Comparison of ENCODE assay signal across 17 mouse cellular contexts in the genomic region with DNA sequence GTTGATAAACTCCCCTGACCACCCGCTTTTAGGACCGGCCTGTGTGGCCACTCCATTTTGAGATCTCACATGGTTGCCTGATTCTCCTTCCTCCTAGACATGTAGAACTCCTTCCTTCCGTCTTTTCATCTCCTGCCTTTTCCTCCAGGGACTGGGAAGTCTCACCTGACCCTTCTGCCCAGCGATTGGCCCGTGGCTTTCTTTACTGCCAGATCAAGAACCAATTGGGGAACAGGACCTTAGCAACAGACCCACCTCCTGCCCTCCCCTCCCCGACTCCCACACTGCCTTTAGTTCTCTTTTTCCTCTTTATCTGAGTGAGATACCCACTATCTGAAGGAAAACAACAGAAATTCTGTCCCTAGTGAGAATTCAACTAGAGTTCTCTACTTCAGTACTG.
DNase-seq lines count a peak whose midpoint lies in the region; ATAC-seq lines count a peak whose summit lies in the region.
"Had no signal": no experiment of that assay in that cellular context is flagged by ENCODE, and none has a peak within 500 bp of the region (broad histone marks: within the 10 kb centered on the region; RNA-seq: fewer than 3 reads in every experiment).

No protein-coding gene starts in this region.

- peak overlapping the region; percentile 35 to 45 for H3K4me3 ChIP-seq in heart, embryonic 14.5 days (ENCODE audit: control insufficient read depth in 1 of 2, insufficient read depth in 1 of 2, low read depth in 1 of 2, low read length in 2 of 2)
- H3K4me3 ChIP-seq in lung, embryonic 16.5 days (ENCODE audit: low read length) = peak overlapping the region; percentile 29
- H3K4me3 ChIP-seq in stomach, embryonic 16.5 days (replicated peaks; ENCODE audit: low read length) = peak overlapping the region; percentile 22; the same call in 1 of the 2 replicates
- H3K4me3 ChIP-seq in midbrain, embryonic 11.5 days (ENCODE audit: low read depth, low read length) = no peak overlapping the region
- H3K4me3 ChIP-seq: forebrain, embryonic 13.5 days had no signal

- peak overlapping the region; percentile 59 for H3K4me2 ChIP-seq in heart, embryonic 14.5 days (ENCODE audit: low read length)
- peak overlapping the region; percentile 31; the same call in 1 of the 2 replicates for H3K4me2 ChIP-seq in lung, embryonic 16.5 days (ENCODE audit: low read depth, low read length)
- peak overlapping the region; percentile 26; the same call in 1 of the 2 replicates for H3K4me2 ChIP-seq in stomach, embryonic 16.5 days (ENCODE audit: low read depth, low read length)
- no peak overlapping the region for H3K4me2 ChIP-seq in midbrain, embryonic 11.5 days
- H3K4me2 ChIP-seq: forebrain, embryonic 13.5 days had no signal

- peaks cover 9% of the 10 kb centered on the region in 2 experiments; a peak in 3 of 4 replicates for H3K4me1 ChIP-seq in heart, embryonic 14.5 days (ENCODE audit: control insufficient read depth in 2 of 2, insufficient read depth in 2 of 2, low read length in 2 of 2)
- peaks cover 2% of the 10 kb centered on the region; the same call in 1 of the 2 replicates for H3K4me1 ChIP-seq in lung, embryonic 16.5 days (replicated peaks; ENCODE audit: control insufficient read depth, insufficient read depth, low read length)
- no peaks in the 10 kb centered on the region for H3K4me1 ChIP-seq in stomach, embryonic 16.5 days (ENCODE audit: control insufficient read depth, insufficient read depth, low read length)
- no peaks in the 10 kb centered on the region for H3K4me1 ChIP-seq in midbrain, embryonic 11.5 days (ENCODE audit: control insufficient read depth, insufficient read depth, low read length)
- H3K4me1 ChIP-seq: forebrain, embryonic 13.5 days had no signal

- no peaks in the 10 kb centered on the region for H3K27me3 ChIP-seq in heart, embryonic 14.5 days (ENCODE audit: control insufficient read depth, insufficient read depth, low read length)
- no peaks in the 10 kb centered on the region for H3K27me3 ChIP-seq in lung, embryonic 16.5 days (ENCODE audit: control insufficient read depth, insufficient read depth, low read depth, low read length)
- no peaks in the 10 kb centered on the region for H3K27me3 ChIP-seq in stomach, embryonic 16.5 days (ENCODE audit: control insufficient read depth, insufficient read depth, low read length)
- H3K27me3 ChIP-seq in midbrain, embryonic 11.5 days (ENCODE audit: control insufficient read depth, insufficient read depth, low read length) = no peaks in the 10 kb centered on the region
- H3K27me3 ChIP-seq: forebrain, embryonic 13.5 days had no signal

- H3K9ac ChIP-seq in heart, embryonic 14.5 days (ENCODE audit: low read length) = no peak overlapping the region
- H3K9ac ChIP-seq in lung, embryonic 16.5 days (ENCODE audit: low read length) = no peak overlapping the region
- H3K9ac ChIP-seq in stomach, embryonic 16.5 days (ENCODE audit: low read length) = no peak overlapping the region
- H3K9ac ChIP-seq in midbrain, embryonic 11.5 days (ENCODE audit: low read length) = no peak overlapping the region
- H3K9ac ChIP-seq: forebrain, embryonic 13.5 days had no signal

- H3K27ac ChIP-seq in heart, embryonic 14.5 days (replicated peaks in 1 of 2; ENCODE audit: control insufficient read depth in 1 of 2, insufficient read depth in 1 of 2, low read depth in 2 of 2, low read length in 2 of 2) = no peak overlapping the region; a peak in 1 of 4 replicates
- H3K27ac ChIP-seq in lung, embryonic 16.5 days (ENCODE audit: low read length) = no peak overlapping the region
- peak overlapping the region; percentile 6; the same call in 1 of the 2 replicates for H3K27ac ChIP-seq in stomach, embryonic 16.5 days (ENCODE audit: low read length)
- no peak overlapping the region for H3K27ac ChIP-seq in midbrain, embryonic 11.5 days (ENCODE audit: low read depth, low read length)
- H3K27ac ChIP-seq: forebrain, embryonic 13.5 days had no signal

- H3K9me3 ChIP-seq in heart, embryonic 14.5 days (ENCODE audit: control insufficient read depth, low read length) = no peaks in the 10 kb centered on the region
- H3K9me3 ChIP-seq in lung, embryonic 16.5 days (ENCODE audit: control insufficient read depth, low read length) = no peaks in the 10 kb centered on the region
- no peaks in the 10 kb centered on the region for H3K9me3 ChIP-seq in stomach, embryonic 16.5 days (replicated peaks; ENCODE audit: control insufficient read depth, low read length)
- no peaks in the 10 kb centered on the region for H3K9me3 ChIP-seq in midbrain, embryonic 11.5 days (ENCODE audit: control insufficient read depth, low read length)
- H3K9me3 ChIP-seq: forebrain, embryonic 13.5 days had no signal

- no peak for DNase-seq in heart, adult 9 months (ENCODE audit: low spot score in 2 of 2)
- peak; percentile 9 for DNase-seq in heart, postnatal 4 days
- DNase-seq in midbrain, embryonic 11.5 days (ENCODE audit: low spot score, missing footprints) = no peak
- no peak for DNase-seq in spleen, postnatal 10 days (ENCODE audit: low spot score in 2 of 2)
- DNase-seq: adrenal gland, postnatal 10 days; cerebellum, adult 2 months; kidney, adult 8-10 months; kidney, postnatal 4 days; layer of hippocampus, postnatal 36 days; thymus, postnatal 4 days had no signal

- ATAC-seq in heart, embryonic 14.5 days (ENCODE audit: insufficient number of reproducible peaks, insufficient read depth, low FRiP score, low read depth) = 0 out of 2 replicates have a peak, but pooled peaks have one; percentile 43
- ATAC-seq in lung, embryonic 16.5 days (ENCODE audit: low read depth) = peak; percentile 68; the same call in 1 of the 2 replicates
- peak; percentile 85; the same call in 1 of the 2 replicates for ATAC-seq in stomach, embryonic 16.5 days (ENCODE audit: insufficient read depth, low FRiP score)
- ATAC-seq in midbrain, embryonic 11.5 days (ENCODE audit: low FRiP score) = no peak
- ATAC-seq: forebrain, embryonic 13.5 days; hindbrain, embryonic 16.5 days; midbrain, embryonic 16.5 days had no signal

- WGBS in heart, embryonic 14.5 days = 19% methylated on average over 6 of the region's 6 CpGs
- WGBS in lung, embryonic 16.5 days = 25% methylated on average over 6 of the region's 6 CpGs
- WGBS in stomach, embryonic 16.5 days = 54% methylated on average over 6 of the region's 6 CpGs
- WGBS in midbrain, embryonic 11.5 days = 77% methylated on average over 6 of the region's 6 CpGs

- H3K36me3 ChIP-seq in heart, embryonic 14.5 days (ENCODE audit: control insufficient read depth, insufficient read depth, low read length) = no peaks in the 10 kb centered on the region
- no peaks in the 10 kb centered on the region for H3K36me3 ChIP-seq in lung, embryonic 16.5 days (ENCODE audit: control insufficient read depth, insufficient read depth, low read length)
- H3K36me3 ChIP-seq in stomach, embryonic 16.5 days (ENCODE audit: control insufficient read depth, insufficient read depth, low read length) = no peaks in the 10 kb centered on the region
- H3K36me3 ChIP-seq in midbrain, embryonic 11.5 days (ENCODE audit: control insufficient read depth, insufficient read depth, low read length) = no peaks in the 10 kb centered on the region
- H3K36me3 ChIP-seq: G1E had no signal
